Mouse (Mus musculus) ES-Bruce4 (cell line): Measurements from ENCODE around the gene Arhgef1. TPM values are rescaled to one million over a fixed set of nuclear protein-coding genes. Genes with fewer than 3 reads are reported as not detected.
A peak's percentile ranks its signal among the peaks of the same experiment; 100 is the strongest.

Source experiments
- H3K27ac ChIP-seq: 2 replicates; pipeline ENCODE4 v1.5.1; 2012; ENCODE audit warnings: low read length, inconsistent platforms; ENCODE audit not compliant: insufficient read depth
- H3K27me3 ChIP-seq: 2 replicates; pipeline ENCODE4 v1.6.1; 2012; ENCODE audit warnings: mild to moderate bottlenecking, low read length, inconsistent platforms; ENCODE audit not compliant: control insufficient read depth, poor library complexity, insufficient read depth, severe bottlenecking
- H3K36me3 ChIP-seq: 2 replicates; pipeline ENCODE4 v1.6.1; 2012; ENCODE audit warnings: inconsistent platforms, mild to moderate bottlenecking, low read length, moderate library complexity; ENCODE audit not compliant: control insufficient read depth, poor library complexity, insufficient read depth, severe bottlenecking
- H3K4me1 ChIP-seq: one replicate; pipeline ENCODE4 v1.8.1; 2011; ENCODE audit warnings: low read length; ENCODE audit not compliant: control insufficient read depth, insufficient read depth
- H3K4me3 ChIP-seq: 2 replicates; pipeline ENCODE4 v1.5.1; 2011; ENCODE audit warnings: low read depth, mild to moderate bottlenecking, low read length
- H3K9ac ChIP-seq: 2 replicates; pipeline ENCODE4 v1.6.1; 2012; ENCODE audit warnings: low read depth, mild to moderate bottlenecking, inconsistent platforms; ENCODE audit not compliant: poor library complexity, severe bottlenecking
- H3K9me3 ChIP-seq: replicated peaks from 2 replicates; pipeline ENCODE4 v1.6.1; 2012; ENCODE audit warnings: mild to moderate bottlenecking, low read length, inconsistent platforms; ENCODE audit not compliant: control insufficient read depth, poor library complexity, insufficient read depth, severe bottlenecking
- CTCF ChIP-seq: IDR thresholded peaks from one replicate; pipeline ENCODE4 v1.8.1; 2011; ENCODE audit warnings: low read depth, low read length
- EP300 ChIP-seq: IDR thresholded peaks from 2 replicates; pipeline ENCODE4 v1.6.1; 2011; ENCODE audit warnings: low read depth, low read length; ENCODE audit not compliant: insufficient read depth
- POLR2A ChIP-seq: IDR thresholded peaks from one replicate; pipeline ENCODE4 v1.8.1; 2011; ENCODE audit warnings: low read length; ENCODE audit not compliant: insufficient read depth
- polyA plus RNA-seq: library from polyadenylated mRNA; stranded (reverse); fragments of >200 nt; gene quantifications from 2 replicates; pipeline ENCODE4 v1.2.4, GENCODE M21; 2011; ENCODE audit warnings: low read depth; ENCODE audit not compliant: missing spikeins, insufficient read depth, insufficient read length

Arhgef1 gene
- polyA plus RNA-seq, 1 experiment = 90.5 TPM

- H3K4me3 ChIP-seq = no peak overlapping the region
- H3K27me3 ChIP-seq = no peaks in the 10 kb centered on the region
- no peak overlapping the region for H3K27ac ChIP-seq
- no peaks in the 10 kb centered on the region for H3K36me3 ChIP-seq
- no peaks in the 10 kb centered on the region for H3K4me1 ChIP-seq
- no peaks in the 10 kb centered on the region for H3K9me3 ChIP-seq
- no peak overlapping the region for H3K9ac ChIP-seq
- TF ChIP-seq CTCF = no peak
- TF ChIP-seq EP300 = no peak
- no peak for TF ChIP-seq POLR2A
Observed at GRCm38 (mm10) chr7:24896269-24896668, 6.4 kb upstream of the Arhgef1 start.

DNA sequence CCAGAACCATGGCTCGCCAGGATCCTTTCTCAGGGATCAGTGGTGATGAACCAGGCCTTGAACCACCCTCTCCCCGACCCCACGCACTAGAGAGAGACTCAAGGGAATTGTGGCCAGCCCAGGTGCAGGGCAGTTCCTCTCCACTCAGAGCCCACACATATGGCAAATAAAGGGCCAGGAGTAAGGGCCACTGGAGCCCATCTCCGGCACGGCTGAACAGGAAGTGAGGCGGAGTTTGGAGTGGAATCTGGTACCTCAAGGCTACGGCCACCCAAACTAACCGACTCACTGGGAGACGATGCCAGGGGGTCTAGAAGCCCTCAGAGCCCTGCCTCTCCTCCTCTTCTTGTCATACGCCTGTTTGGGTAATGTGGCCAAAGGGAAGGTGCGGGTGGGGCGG lies 5.5 kb upstream of the Arhgef1 start, which contains the start of gene Cd79a:
Cd79a (plus strand) TSS at position 158 of the 400 bp plus-strand sequence.
- no peak for TF ChIP-seq POLR2A
- Histone ChIP-seq H3K4me1 (no peaks in the 10 kb centered on the region), H3K27ac (no peak within 1 kb of the TSS)

DNA sequence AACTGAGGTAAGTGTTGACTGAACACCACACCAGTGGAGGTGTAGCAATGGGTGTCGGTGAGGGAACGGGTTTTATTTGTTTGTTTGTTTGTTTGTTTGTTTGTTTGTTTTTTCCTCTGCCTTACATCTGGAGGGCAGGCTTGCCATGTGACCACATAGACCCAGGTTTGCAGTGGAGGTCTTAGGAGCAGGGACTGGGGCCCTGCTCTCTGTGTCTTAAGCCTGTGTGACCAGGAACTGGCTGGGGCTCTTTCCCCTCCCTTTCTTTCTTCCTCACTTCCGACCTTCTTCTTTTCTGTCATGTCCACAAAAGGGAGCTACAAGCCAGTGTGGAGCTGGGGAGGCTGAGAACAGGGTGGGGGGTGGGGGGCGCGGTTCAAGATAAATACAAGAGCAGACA lies 4.8 kb upstream of the Arhgef1 start:
- no peaks in the 10 kb centered on the region for H3K9me3 ChIP-seq
- H3K36me3 ChIP-seq = no peaks in the 10 kb centered on the region
- TF ChIP-seq CTCF = no peak
- TF ChIP-seq POLR2A = no peak
- no peak for TF ChIP-seq EP300
- peaks cover 3% of the 10 kb centered on the region for H3K4me1 ChIP-seq
- H3K4me3 ChIP-seq = no peak overlapping the region
- no peak overlapping the region for H3K27ac ChIP-seq
- H3K27me3 ChIP-seq = no peaks in the 10 kb centered on the region
- H3K9ac ChIP-seq = no peak overlapping the region

More for the DNA sequence above, 5.5 kb upstream of the Arhgef1 start, which contains the start of gene Cd79a:
- H3K36me3 ChIP-seq = no peaks in the 10 kb centered on the region
- no peaks in the 10 kb centered on the region for H3K27me3 ChIP-seq
- H3K4me3 ChIP-seq = peak within 1 kb of the TSS; percentile 11
- no peaks in the 10 kb centered on the region for H3K9me3 ChIP-seq
- peak within 1 kb of the TSS; percentile 15; the same call in 1 of the 2 replicates for H3K9ac ChIP-seq

GRCm38 (mm10) chr7:24901114-24901513 lies 1.6 kb upstream of the Arhgef1 start:
- TF ChIP-seq POLR2A (no peak), CTCF (no peak), EP300 (no peak)
- Histone ChIP-seq H3K4me1 (peaks cover 3% of the 10 kb centered on the region), H3K27me3 (no peaks in the 10 kb centered on the region), H3K9ac (no peak overlapping the region), H3K36me3 (no peaks in the 10 kb centered on the region), H3K9me3 (no peaks in the 10 kb centered on the region), H3K27ac (no peak overlapping the region), H3K4me3 (no peak overlapping the region)

GRCm38 (mm10) chr7:24901842-24902241 lies 870 bp upstream of the Arhgef1 start:
- H3K36me3 ChIP-seq = no peaks in the 10 kb centered on the region
- H3K27ac ChIP-seq = no peak overlapping the region
- peak overlapping the region; percentile 77; the same call in 1 of the 2 replicates for H3K9ac ChIP-seq
- TF ChIP-seq POLR2A (no peak), CTCF (no peak), EP300 (no peak)
- no peak overlapping the region for H3K4me3 ChIP-seq
- no peaks in the 10 kb centered on the region for H3K9me3 ChIP-seq
- no peaks in the 10 kb centered on the region for H3K27me3 ChIP-seq
- peaks cover 3% of the 10 kb centered on the region for H3K4me1 ChIP-seq

DNA sequence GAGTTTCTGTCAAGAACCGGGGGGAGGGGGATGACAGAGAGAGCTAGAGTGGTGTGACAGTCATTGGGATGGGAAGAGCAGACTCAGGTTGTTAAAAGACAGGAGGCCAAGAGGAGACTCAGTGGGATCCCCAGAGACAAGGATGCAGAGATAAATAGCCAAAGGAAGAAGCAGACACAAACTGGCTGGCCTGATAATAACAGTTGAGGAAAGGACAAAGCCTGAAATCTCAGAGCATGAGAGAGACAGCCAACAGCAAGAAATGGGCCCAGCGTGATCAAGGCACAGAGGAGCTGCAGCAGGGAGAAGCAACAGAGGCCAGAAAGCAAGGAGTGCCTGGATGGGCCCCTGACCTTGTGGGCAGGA lies 465 bp upstream of the Arhgef1 start:
- Histone ChIP-seq H3K4me3 (peak overlapping the region; percentile 62), H3K4me1 (peaks cover 3% of the 10 kb centered on the region), H3K27me3 (no peaks in the 10 kb centered on the region), H3K9me3 (no peaks in the 10 kb centered on the region), H3K36me3 (no peaks in the 10 kb centered on the region), H3K27ac (peak overlapping the region; percentile 12), H3K9ac (peak overlapping the region; percentile 77)
- no peak for TF ChIP-seq CTCF
- TF ChIP-seq EP300 = no peak
- no peak for TF ChIP-seq POLR2A
